Mouse (Mus musculus): Measurements from ENCODE around the gene Tbk1.

The Tbk1 gene

GRCm38 (mm10) chr10:121543577-121543976, 43.0 kb downstream of the Tbk1 start:
- no peak for DNase-seq (ENCODE audit: extremely low read depth, low read depth, low spot score)

GRCm38 (mm10) chr10:121542156-121542555, 44.4 kb downstream of the Tbk1 start:
- DNase-seq (ENCODE audit: extremely low read depth, low read depth, low spot score): no peak

GRCm38 (mm10) chr10:121534995-121535394, 51.6 kb downstream of the Tbk1 start:
- no peak for DNase-seq (ENCODE audit: extremely low read depth, low read depth, low spot score)

GRCm38 (mm10) chr10:121533137-121533872, 53.3 kb downstream of the Tbk1 start:
- DNase-seq (ENCODE audit: extremely low read depth, low read depth, low spot score): no peak

GRCm38 (mm10) chr10:121531541-121531940, 55.0 kb downstream of the Tbk1 start:
- no peak for DNase-seq (ENCODE audit: extremely low read depth, low read depth, low spot score)

GRCm38 (mm10) chr10:121530365-121531003, 56.1 kb downstream of the Tbk1 start:
- DNase-seq (ENCODE audit: extremely low read depth, low read depth, low spot score): no peak

- no peak for DNase-seq (ENCODE audit: extremely low read depth, low read depth, low spot score)
Measured at GRCm38 (mm10) chr10:121529261-121529660, 57.3 kb downstream of the Tbk1 start.

GRCm38 (mm10) chr10:121528470-121528869, 58.1 kb downstream of the Tbk1 start:
- no peak for DNase-seq (ENCODE audit: extremely low read depth, low read depth, low spot score)

GRCm38 (mm10) chr10:121527114-121527513, 59.5 kb downstream of the Tbk1 start:
- no peak for DNase-seq (ENCODE audit: extremely low read depth, low read depth, low spot score)

GRCm38 (mm10) chr10:121520923-121521585, 65.5 kb downstream of the Tbk1 start:
- DNase-seq (ENCODE audit: extremely low read depth, low read depth, low spot score): no peak

- no peak for DNase-seq (ENCODE audit: extremely low read depth, low read depth, low spot score)
Measured at GRCm38 (mm10) chr10:121519710-121520109, 66.9 kb downstream of the Tbk1 start.

GRCm38 (mm10) chr10:121516008-121516600, 70.5 kb downstream of the Tbk1 start:
- DNase-seq (ENCODE audit: extremely low read depth, low read depth, low spot score): no peak

- no peak for DNase-seq (ENCODE audit: extremely low read depth, low read depth, low spot score)
Measured at GRCm38 (mm10) chr10:121509751-121510643, 76.6 kb downstream of the Tbk1 start.

GRCm38 (mm10) chr10:121507755-121508544, 78.6 kb downstream of the Tbk1 start:
- no peak for DNase-seq (ENCODE audit: extremely low read depth, low read depth, low spot score)

GRCm38 (mm10) chr10:121506731-121507583, 79.6 kb downstream of the Tbk1 start:
- no peak for DNase-seq (ENCODE audit: extremely low read depth, low read depth, low spot score)

GRCm38 (mm10) chr10:121505929-121506328, 80.7 kb downstream of the Tbk1 start:
- no peak for DNase-seq (ENCODE audit: extremely low read depth, low read depth, low spot score)

- DNase-seq (ENCODE audit: extremely low read depth, low read depth, low spot score): peak; percentile 87
Measured at GRCm38 (mm10) chr10:121504973-121505911, 81.3 kb downstream of the Tbk1 start.

- DNase-seq (ENCODE audit: extremely low read depth, low read depth, low spot score): no peak
Measured at GRCm38 (mm10) chr10:121501160-121501559, 85.4 kb downstream of the Tbk1 start.

Data from fat pad, adult 2 months (tissue).